Mouse (Mus musculus) G1E (cell line): ENCODE data around the gene Traf2. TPM values are rescaled to one million over a fixed set of nuclear protein-coding genes. Genes with fewer than 3 reads are reported as not detected.
A peak's percentile ranks its signal among the peaks of the same experiment; 100 is the strongest.

Experiments
- ATAC-seq: 2 replicates; pipeline ENCODE4 v1.8.0; 2016; ENCODE audit warnings: mild to moderate bottlenecking; ENCODE audit not compliant: insufficient number of reproducible peaks, poor library complexity, low FRiP score, severe bottlenecking; ENCODE audit errors: extremely low read depth
- DNase-seq: peaks from one replicate; pipeline ENCODE4 v3.0.0; 2012; ENCODE audit warnings: low spot score
- H3K27me3 ChIP-seq: 2 replicates; pipeline ENCODE4 v1.6.1; 2012; ENCODE audit warnings: mild to moderate bottlenecking, low read length, inconsistent platforms; ENCODE audit not compliant: insufficient read depth
- H3K36me3 ChIP-seq: replicated peaks from 2 replicates; pipeline ENCODE3; 2012; ENCODE audit warnings: mild to moderate bottlenecking, inconsistent platforms
- H3K4me1 ChIP-seq: 2 replicates; pipeline ENCODE4 v1.6.1; 2012; ENCODE audit warnings: low read depth, low read length, inconsistent platforms, mixed read lengths; ENCODE audit not compliant: insufficient read depth
- H3K4me3 ChIP-seq: 2 replicates; pipeline ENCODE4 v1.5.1; 2012; ENCODE audit warnings: low read depth, mild to moderate bottlenecking, inconsistent platforms, low read length, moderate library complexity, mixed read lengths
- H3K9me3 ChIP-seq: replicated peaks from 2 replicates; pipeline ENCODE4 v1.6.1; 2012; ENCODE audit warnings: inconsistent platforms
- CTCF ChIP-seq: IDR thresholded peaks from 2 replicates; pipeline ENCODE4 v1.5.1; 2012; ENCODE audit warnings: low read depth, low read length, inconsistent platforms, mixed read lengths
- GATA1 ChIP-seq: IDR thresholded peaks from 2 replicates; pipeline ENCODE4 v1.6.1; 2012; ENCODE audit warnings: borderline replicate concordance, low read length, inconsistent platforms, mixed read lengths
- GATA2 ChIP-seq: IDR thresholded peaks from 2 replicates; pipeline ENCODE4 v1.6.1; 2012; ENCODE audit warnings: low read depth, low read length, inconsistent platforms, borderline replicate concordance
- POLR2AphosphoS5 ChIP-seq: IDR thresholded peaks from 2 replicates; pipeline ENCODE4 v1.6.1; 2012; ENCODE audit warnings: low read depth, low read length, inconsistent platforms; ENCODE audit not compliant: insufficient replicate concordance
- TAL1 ChIP-seq: conservative IDR thresholded peaks from 2 replicates; pipeline ENCODE4 v1.6.1; 2012; ENCODE audit warnings: low read depth, low read length, inconsistent platforms, mixed read lengths
- polyA plus RNA-seq: library from polyadenylated mRNA; stranded (reverse); fragments of >175 nt; gene quantifications from 2 replicates; pipeline ENCODE4 v1.2.3, GENCODE M21; 2012
- total RNA-seq, 2 experiments: library from RNA; stranded (forward) in 1 of 2; stranded (reverse) in 1 of 2; fragments of 200-1000 nt in 1 of 2; fragments of >200 nt in 1 of 2; fragmentation: Nextera tagmentation in 1 of 2; gene quantifications; 2 replicates each; pipeline ENCODE4 v1.2.3; 2014 to 2017

Gene Traf2
- 7.1 and 7.9 TPM in 2 replicates for total RNA-seq (2014; fragmentation: Nextera tagmentation)
- total RNA-seq (2017), result 18.1 and 19.1 TPM in 2 replicates
- 5.4 and 7.8 TPM in 2 replicates for polyA plus RNA-seq

GRCm38 (mm10) chr2:25546811-25547491 is at the start of gene Traf2:
Gene Traf2 (minus strand): TSS chr2:25546940.
- peaks cover 5% of the 10 kb centered on the region; the same call in 1 of the 2 replicates for H3K27me3 ChIP-seq
- DNase-seq (peak; percentile 100), ATAC-seq (peak; percentile 100)
- peaks cover 48% of the 10 kb centered on the region for H3K4me1 ChIP-seq
- no peaks in the 10 kb centered on the region for H3K9me3 ChIP-seq
- TF ChIP-seq CTCF (no peak), GATA2 (no peak), TAL1 (no peak), GATA1 (no peak), POLR2AphosphoS5 (no peak)
- peaks cover 33% of the 10 kb centered on the region for H3K36me3 ChIP-seq
- peak within 1 kb of the TSS; percentile 83 for H3K4me3 ChIP-seq

GRCm38 (mm10) chr2:25591863-25592262 is 45.1 kb upstream of the Traf2 start:
- no peaks in the 10 kb centered on the region for H3K27me3 ChIP-seq
- TF ChIP-seq POLR2AphosphoS5 (no peak), GATA2 (no peak), CTCF (no peak), TAL1 (no peak), GATA1 (no peak)
- no peaks in the 10 kb centered on the region for H3K9me3 ChIP-seq
- ATAC-seq (no peak), DNase-seq (peak; percentile 45)
- no peak overlapping the region for H3K4me3 ChIP-seq
- H3K36me3 ChIP-seq, result peaks cover 95% of the 10 kb centered on the region
- peaks cover 7% of the 10 kb centered on the region for H3K4me1 ChIP-seq

GRCm38 (mm10) chr2:25588227-25588907 is 41.6 kb upstream of the Traf2 start:
- Histone ChIP-seq H3K36me3 (peaks cover 100% of the 10 kb centered on the region), H3K4me3 (no peak overlapping the region), H3K4me1 (peaks cover 9% of the 10 kb centered on the region), H3K27me3 (no peaks in the 10 kb centered on the region), H3K9me3 (no peaks in the 10 kb centered on the region)
- ATAC-seq, result no peak
- no peak for DNase-seq
- TF ChIP-seq POLR2AphosphoS5 (no peak), GATA1 (no peak), CTCF (no peak), TAL1 (no peak)

- no peak for ATAC-seq
- no peak for TF ChIP-seq GATA2
- TF ChIP-seq POLR2AphosphoS5, result no peak
- TF ChIP-seq TAL1, result no peak
- no peak for TF ChIP-seq CTCF
- Histone ChIP-seq H3K4me3 (no peak overlapping the region), H3K27me3 (no peaks in the 10 kb centered on the region), H3K9me3 (no peaks in the 10 kb centered on the region), H3K36me3 (peaks cover 100% of the 10 kb centered on the region), H3K4me1 (peaks cover 18% of the 10 kb centered on the region)
- no peak for DNase-seq
Observed at GRCm38 (mm10) chr2:25587290-25587689, 40.5 kb upstream of the Traf2 start.

GRCm38 (mm10) chr2:25585601-25586000 is 38.9 kb upstream of the Traf2 start:
- H3K36me3 ChIP-seq, result peaks cover 88% of the 10 kb centered on the region
- H3K27me3 ChIP-seq, result no peaks in the 10 kb centered on the region
- peaks cover 29% of the 10 kb centered on the region for H3K4me1 ChIP-seq
- H3K4me3 ChIP-seq, result no peak overlapping the region
- peaks cover under 1% of the 10 kb centered on the region; the same call in 1 of the 2 replicates for H3K9me3 ChIP-seq
- TF ChIP-seq GATA2, result no peak
- no peak for TF ChIP-seq CTCF
- TF ChIP-seq GATA1, result no peak
- no peak for TF ChIP-seq POLR2AphosphoS5
- no peak for TF ChIP-seq TAL1
- ATAC-seq (no peak), DNase-seq (no peak)

- Histone ChIP-seq H3K9me3 (peaks cover 8% of the 10 kb centered on the region), H3K4me1 (peaks cover 30% of the 10 kb centered on the region), H3K36me3 (peaks cover 81% of the 10 kb centered on the region), H3K27me3 (peaks cover under 1% of the 10 kb centered on the region; the same call in 1 of the 2 replicates), H3K4me3 (no peak overlapping the region)
- ATAC-seq, result no peak
- no peak for TF ChIP-seq TAL1
- TF ChIP-seq CTCF, result no peak
- no peak for TF ChIP-seq GATA1
- TF ChIP-seq GATA2, result no peak
- no peak for TF ChIP-seq POLR2AphosphoS5
- no peak for DNase-seq
Observed at GRCm38 (mm10) chr2:25584856-25585255, 38.1 kb upstream of the Traf2 start.
